Mouse (Mus musculus): ENCODE data around the gene Ace.

GRCm38 (mm10) chr11:105922769-105923663, 44.7 kb upstream of the Ace start:
- TF ChIP-seq EP300 (IDR thresholded peaks at IDR 0.05; ENCODE audit: low read depth) = no peak
- TF ChIP-seq CTCF (IDR thresholded peaks at IDR 0.05; ENCODE audit: low read depth) = no peak

Data from heart, postnatal 0 days (tissue).